Mouse (Mus musculus) hindlimb bud, embryonic 11.5 days (tissue): Measurements from ENCODE around the gene Chsy1.
"Not testable (repeated sequence)": the region's sequence is repeated elsewhere in the genome, so short reads cannot be mapped to it uniquely, and the experiment has no call there.

Experiments used
- DNase-seq: peaks from one replicate; pipeline ENCODE4 v3.0.0-alpha.2; 2012; ENCODE audit warnings: low read depth, low spot score; ENCODE audit errors: extremely low spot score

Chsy1 gene

DNA sequence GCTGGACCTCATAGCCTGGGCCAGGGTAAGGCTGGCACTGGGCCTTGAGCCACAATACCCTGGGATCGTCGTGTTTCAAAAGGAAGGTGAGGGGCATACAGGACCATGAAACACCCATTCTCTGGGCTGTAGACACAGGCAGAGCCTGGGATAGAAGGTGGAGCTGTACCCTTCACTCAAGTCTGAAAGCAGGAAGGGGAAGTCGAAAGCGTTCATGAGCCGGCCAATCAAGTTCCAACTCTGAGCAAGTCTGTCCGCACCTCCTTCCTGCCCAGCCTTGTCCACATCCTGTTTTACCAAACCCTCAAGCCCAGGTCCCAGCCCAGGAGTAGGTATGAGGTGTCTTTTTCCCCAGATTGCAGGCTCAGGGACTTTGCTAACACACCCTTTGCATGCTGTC, 66.4 kb downstream of the Chsy1 start:
- DNase-seq = no peak

DNA sequence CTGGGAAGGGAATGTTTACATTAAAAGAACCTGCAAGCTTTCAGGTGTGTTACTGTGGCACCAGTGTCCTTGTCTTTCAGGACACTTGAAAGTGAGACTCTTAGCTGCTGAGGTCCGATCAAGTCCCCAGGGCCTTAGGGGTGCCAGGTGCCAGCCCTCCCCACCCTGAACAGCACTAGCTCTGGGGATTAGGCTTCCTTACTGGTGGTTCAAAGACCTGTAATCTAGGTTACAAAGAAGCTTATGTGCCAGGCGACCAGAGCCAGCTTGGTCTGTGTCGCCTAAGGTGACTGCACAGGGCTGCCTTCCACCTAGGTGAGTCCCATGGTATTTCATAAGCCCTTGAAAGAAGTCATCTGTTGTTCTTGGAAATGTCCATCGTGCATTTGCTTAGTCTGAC, 66.9 kb downstream of the Chsy1 start:
- no peak for DNase-seq

DNA sequence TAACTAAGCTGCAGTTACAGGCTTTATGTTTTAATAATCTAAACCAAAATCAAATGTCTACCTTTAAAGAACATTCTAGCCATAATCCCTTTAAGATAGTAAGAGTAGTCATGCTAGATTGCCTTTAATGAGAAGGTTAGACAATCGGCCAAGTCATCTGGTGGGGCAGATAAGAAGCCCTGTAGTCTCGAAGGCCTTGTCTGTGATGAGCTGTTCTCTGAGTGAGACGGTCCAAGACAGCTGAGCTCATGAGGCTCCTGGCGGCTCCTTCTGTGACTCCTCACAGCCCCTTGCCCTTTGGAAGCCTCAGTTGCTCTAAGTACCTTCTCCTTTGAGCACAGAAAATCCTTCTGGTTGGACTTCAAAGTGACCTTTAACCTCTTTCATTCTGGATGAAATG, 67.6 kb downstream of the Chsy1 start:
- no peak for DNase-seq

DNA sequence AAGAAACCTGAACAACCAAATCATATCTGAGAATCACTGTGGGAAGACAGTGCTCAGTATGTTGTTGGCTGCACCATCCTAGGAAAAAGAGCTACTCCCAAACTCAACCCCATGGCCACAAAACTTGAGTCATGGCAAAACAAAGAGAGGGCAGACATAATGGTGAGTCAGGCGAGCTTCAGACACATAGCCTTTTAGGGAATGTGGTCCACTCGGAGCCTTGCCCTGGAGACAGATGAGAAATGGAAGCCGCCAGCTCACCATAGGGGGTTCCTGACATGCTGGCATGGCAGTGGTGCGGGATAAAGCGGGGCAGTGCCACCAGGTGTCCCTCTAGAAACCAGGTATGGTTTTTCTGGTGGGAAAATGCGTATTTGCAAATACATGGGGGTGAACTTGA, 68.8 kb downstream of the Chsy1 start:
- no peak for DNase-seq

DNA sequence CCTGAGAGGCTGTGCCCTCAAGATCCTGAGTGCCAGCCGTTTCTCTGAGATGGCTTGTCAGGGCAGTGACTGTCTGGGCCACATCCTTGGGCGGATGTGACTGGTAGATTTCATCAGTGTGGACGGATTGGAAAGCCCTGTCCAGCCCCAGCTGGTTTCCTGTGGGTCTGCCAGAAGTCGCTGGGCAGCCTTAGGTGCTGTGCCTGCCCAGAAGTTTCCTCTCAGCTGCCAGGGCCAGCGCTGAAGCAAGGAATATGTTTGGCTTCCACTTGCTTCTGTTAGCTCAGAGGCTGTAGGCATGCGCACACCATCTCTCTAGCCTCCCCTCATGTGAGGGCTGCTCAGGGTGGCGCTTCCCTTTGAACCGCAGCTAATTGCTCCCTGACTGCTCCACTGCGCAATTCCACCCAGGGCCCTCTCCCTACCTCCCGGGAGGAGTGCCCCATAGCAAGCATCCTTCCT, 69.8 kb downstream of the Chsy1 start:
- DNase-seq = no peak

DNA sequence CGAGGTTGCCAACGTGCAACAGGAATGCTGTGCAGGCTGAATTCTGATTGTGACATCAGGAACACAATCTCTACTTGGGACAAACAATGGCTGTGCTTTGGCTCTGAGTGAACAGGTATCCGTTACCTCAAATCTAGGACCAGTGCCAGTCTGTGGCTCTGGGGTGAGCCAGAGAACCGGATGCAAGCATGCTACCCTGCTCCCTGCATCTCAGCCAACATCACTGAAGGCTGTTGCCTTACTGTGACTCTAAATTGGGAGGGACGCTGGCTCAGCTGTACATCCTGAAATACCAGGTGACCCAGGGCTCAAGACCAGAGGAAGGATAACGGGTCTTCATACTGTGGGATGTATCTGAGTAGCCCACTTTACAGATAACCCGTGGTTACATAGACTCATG, 70.4 kb downstream of the Chsy1 start:
- DNase-seq = no peak

DNA sequence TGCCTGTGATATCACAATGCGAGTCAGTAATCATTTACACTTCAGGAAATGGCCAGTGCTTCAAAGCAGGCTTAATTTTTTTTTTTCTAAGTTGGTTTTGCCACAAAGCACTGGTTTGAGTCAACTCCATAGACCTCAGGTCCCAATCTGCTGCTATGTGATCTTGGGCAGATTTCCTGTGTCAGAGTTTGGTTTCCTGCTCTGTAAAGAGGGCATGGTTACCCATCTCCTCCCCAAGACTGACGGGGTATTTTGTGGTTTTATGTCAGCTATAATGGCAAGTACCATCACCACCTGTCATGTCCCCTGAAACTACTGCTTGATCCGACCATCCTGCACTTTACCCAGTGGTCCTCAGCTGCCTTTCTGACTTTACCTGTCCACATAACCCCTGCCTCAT, 70.9 kb downstream of the Chsy1 start:
- no peak for DNase-seq

DNA sequence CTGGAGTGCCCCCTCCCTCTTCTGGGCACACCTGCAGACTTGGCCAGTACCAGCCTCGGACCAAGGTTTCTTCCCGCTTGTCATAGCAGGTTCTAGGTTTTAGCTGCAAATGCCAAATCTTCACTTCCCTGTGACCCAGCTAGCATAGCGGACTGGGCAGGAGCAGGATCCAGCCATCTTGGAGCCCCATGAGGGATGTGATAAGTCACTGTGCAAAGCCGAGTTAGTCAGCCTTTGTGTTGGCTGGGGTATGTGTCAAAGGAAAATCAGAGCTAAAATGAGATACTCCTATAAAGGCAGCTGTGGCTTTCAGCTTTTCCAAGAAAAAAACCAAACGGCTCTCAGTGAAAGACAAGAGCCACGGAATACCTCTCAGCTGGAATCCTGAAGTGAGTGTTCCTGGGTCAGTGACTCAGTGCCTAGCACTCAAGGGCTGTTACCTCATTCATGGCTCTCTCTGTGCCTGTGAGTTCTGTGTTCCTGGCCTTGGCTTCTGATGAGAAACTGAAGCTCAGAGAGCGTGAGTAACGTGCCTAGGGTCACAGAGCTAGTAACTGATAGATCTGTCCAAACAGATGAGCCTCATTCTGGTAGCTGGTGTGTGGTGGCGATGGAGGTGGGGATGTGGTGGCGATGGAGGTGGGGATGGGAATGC, 71.5 kb downstream of the Chsy1 start:
- DNase-seq = no peak

DNA sequence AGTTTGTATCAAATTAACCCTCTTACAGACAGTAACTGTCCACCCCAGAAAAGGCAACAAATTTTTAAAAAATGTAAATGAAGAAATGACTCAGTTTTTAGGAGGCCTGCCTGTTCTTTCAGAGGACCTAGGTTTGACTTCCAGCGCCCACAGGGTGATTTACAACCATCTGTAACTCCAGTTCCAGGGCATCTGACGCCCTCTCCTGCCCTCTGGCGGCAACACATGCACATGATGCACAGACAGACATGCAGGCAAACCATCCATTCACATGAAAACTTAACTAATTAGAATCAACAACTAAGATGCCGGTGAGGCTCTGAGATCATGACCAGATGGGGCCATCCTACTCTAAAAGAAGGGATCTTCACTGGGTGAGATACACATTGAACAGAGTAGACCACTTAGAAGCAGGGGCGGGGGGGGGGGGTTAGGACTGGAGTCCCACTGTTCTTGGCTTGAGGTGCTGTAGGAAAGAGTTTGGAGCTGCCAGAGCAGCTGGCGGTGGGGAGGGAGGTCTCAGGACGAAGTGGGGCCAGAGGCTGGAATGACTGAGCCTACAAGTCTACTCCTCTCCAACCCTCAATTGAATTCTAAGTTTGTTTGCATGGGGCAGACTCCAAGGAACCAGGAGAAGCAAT, 72.9 kb downstream of the Chsy1 start:
- DNase-seq = no peak

DNA sequence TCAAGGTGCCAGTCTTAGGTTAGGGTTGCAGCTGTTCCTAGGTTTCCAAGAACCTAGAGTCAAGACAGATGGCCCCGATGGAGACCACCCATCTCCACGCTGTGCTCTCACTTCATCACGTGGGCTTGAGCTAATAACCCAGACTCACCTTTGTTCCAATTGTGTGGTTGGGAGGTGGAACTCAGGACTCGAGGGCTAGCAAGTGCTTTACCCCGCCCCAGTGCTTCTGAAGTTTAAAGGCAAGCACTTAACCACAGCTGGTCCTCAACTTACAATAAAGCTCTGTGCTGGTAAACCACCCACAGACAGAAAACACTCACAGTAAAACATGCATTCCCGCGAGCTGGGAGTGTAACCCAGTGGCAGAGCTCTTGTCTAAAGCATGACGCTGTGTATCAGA, 74.1 kb downstream of the Chsy1 start:
- no peak for DNase-seq

DNA sequence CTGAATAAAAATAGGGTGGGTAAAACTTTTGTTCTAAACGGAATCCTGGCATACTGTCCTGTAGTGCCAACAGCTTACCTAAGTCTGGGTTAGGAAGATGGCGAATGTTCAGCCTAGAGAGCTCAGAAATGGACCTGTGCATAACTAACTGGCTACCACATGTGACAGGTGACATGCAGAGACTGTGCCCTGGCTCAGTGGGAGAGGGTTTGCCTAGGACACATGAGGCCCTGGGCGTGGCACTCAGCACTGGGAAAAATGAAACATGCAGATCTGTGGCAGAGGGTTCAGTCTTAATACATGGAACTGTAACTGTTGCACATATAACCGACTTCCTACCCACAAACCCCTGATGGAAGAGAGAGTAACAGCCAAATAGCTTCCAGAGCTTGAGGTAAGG, 74.7 kb downstream of the Chsy1 start:
- no peak for DNase-seq

DNA sequence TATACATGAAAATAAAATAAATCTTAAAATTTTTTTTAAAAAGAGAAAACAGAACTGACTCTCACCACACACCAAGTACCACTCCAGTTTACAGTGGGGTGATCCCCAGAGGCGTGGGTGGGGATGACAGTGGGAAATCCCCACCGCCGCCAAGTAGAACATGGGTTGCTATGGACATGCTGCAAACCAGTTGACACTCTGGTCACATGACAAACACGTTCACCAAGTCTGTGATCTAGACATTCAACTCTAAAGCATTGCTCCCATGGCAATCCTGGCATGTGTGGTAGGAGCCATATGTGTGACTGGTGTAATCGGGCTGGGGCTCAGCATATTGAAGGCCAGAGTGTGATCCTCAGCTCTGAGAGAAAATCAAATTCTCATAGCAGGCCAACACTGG, 76.1 kb downstream of the Chsy1 start:
- DNase-seq = no peak

DNA sequence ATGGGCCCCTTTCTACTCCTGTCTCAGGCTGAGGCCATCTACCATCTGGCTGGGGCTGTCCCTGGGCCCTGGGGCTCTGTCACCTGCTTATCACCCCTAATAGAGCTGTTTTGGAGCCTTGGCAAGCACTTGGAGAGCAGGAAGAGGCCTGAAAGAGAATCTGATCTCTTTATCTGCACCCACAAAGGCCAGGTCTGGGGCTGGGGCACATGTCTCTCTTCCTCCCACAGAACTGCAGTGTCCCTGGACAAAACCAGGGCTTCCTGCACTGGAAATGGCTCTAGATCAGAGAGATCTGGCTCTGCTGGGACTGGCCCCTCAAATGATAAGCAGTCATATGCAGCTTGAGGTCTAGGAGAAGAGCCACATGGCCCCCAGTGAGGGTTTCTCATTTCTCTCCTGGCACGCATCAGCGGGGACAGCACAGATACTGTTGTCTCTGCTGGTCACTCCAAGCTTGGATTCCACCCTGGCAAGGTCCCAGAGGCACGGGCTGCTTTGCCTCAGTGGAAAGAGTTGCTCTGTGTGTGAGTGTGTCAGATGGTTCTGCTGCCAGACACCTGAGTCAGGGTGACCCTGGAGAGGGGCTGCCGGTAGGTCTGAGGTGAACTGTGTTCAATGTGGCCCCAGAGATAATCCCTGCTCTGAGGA, 78.4 kb downstream of the Chsy1 start:
- DNase-seq = no peak

DNA sequence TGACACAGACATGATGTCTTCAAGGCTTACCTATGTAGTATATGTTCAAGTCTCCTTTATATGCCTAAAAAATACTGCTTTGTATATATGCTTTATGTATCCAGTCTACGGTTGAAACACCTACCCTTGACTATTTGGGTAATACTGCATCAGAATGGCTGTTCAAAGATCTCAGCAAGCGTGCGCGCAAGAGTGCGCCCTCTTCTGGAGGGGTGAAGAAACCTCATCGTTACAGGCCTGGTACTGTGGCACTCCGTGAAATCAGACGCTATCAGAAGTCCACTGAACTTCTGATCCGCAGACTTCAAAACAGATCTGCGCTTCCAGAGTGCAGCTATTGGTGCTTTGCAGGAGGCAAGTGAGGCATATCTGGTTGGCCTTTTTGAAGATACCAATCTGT, 81.1 kb downstream of the Chsy1 start:
- not testable (repeated sequence) for DNase-seq

DNA sequence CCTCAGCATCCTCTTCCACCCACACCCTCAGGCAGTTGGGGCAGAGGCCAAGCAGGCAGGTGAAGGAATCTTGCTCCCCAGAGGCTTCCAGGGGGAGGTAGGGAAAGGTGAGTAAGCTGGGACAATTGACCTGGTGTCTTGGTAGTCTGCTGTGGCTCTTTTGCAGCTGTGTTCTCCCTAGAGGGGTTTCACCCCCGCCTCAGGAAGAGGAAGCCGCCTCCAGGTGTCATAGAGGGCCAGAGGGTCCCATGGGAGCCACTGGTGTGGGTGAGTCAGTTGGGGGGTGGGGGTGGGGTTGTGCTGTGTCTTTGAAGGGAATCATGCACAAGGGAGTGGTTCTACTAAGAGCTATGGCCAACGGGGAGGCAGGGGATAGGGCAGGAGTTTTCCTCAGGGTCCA, 85.2 kb downstream of the Chsy1 start:
- DNase-seq = no peak

DNA sequence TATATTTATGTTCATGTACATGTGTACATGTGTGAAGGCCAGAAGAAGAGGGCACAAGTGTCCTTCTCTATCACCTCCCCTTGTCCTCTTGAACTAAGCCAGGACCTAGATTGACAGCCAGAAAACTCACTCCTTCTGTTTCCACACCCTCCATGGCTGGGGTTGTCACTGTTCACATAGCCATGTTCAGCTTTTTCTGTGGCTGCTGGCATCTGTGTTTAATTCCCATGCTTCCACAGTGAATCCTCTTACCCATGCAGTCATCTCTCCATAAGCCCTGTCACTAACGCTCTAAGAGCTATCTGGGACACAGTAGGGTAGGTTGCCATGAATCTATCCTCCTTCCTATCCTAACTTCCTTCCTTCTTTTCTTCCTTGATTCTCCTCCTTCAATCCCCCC, 86.6 kb downstream of the Chsy1 start:
- no peak for DNase-seq

DNA sequence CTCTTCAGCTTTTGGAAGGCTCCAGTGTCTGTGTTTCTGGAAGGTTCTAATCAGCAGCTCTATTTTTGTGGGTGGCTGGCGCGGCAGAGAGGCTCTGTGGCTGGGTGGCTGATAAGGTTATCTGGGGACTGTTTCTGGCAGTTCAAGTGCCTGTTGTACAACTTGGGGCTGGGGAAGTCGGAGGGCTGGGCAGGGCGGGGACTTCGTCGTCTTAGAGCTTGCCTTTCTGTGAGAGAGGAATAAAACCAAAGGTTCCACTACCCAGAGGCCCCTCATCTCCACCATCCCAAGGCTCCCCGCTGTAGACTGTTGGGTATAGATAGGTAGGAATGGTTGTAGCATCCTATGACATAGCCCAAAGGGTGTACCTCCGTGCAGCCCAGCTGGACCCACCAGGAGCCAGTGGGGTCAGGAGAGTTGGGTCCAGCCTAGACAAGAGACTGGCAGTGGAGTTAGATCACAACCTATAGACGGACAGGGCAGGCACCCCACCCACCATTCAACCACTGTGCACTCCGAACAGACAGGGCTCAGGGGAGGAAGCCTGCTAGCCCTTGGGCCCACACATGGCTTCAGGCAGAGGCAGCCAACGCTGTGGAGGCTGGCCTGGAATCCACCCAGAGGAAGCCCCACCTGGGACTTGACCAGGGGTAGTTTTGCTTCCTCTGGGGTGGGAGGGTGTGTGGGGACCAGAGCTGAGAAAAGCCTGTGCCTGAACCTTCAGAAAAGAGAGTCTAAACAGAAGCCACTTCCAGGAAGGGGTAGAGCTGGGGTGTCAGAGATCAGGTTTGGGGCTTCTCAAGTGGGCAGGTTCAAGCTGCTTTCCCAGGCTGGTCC, 87.5 kb downstream of the Chsy1 start:
- no peak for DNase-seq

DNA sequence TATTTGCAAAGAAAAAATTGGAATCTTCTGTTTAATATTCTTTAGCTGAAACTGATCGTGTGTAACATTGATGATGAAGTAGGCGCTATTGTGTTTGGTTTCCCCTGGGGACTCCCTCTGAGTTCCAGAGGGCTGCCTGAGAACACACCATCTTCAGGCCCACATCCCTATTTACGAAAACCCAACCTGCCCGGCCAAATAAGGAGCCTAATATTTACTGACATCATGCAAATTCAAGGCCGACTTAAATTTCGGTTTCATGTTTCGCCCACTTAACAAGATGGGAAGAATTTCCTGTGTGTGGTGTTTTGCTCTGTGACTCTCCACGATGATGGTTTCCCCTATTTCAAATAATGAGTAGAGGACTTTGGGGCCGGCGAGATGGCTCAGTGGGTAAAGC, 89.1 kb downstream of the Chsy1 start:
- DNase-seq = no peak

DNA sequence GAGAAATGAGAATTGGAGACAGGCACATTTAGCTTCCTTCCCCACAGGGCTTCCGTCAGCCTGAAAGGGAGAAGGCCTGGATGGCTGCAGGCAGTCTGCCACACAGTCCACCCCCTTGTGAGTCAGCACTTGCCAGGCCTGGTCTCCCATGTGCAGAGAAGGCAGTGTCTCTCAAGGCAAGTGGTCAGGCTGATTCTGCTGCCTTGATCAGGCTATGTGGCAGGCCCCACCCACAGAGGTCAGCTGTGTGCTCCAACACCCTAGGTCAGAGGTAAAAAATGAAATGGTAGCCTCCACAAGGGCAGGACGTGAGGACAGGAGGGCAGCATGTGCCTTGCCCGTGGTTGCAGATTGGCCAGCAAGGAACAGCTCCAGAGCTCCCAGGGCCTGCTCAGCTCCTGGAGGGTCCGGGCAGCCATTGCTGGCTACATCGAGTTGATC, 90.1 kb downstream of the Chsy1 start:
- DNase-seq = no peak

DNA sequence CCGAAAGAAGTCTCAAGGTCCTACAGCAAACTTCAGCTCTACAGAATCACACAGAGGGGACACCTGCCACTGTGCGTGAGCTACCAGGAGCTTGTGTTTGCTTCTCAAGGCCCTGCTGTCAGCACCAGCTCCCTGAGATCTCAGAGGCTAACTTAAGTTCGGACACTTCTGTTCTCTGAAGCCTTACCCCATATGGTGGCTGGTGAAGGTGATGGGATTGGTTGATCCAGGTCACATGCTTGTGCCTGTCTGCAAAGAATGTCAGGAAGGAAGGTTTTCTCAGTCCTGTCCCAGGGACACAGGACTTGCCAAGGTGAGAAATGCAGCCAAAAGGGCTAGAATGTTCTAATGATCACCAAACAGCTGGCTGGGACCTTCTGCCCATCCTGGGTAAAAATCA, 91.1 kb downstream of the Chsy1 start:
- no peak for DNase-seq

DNA sequence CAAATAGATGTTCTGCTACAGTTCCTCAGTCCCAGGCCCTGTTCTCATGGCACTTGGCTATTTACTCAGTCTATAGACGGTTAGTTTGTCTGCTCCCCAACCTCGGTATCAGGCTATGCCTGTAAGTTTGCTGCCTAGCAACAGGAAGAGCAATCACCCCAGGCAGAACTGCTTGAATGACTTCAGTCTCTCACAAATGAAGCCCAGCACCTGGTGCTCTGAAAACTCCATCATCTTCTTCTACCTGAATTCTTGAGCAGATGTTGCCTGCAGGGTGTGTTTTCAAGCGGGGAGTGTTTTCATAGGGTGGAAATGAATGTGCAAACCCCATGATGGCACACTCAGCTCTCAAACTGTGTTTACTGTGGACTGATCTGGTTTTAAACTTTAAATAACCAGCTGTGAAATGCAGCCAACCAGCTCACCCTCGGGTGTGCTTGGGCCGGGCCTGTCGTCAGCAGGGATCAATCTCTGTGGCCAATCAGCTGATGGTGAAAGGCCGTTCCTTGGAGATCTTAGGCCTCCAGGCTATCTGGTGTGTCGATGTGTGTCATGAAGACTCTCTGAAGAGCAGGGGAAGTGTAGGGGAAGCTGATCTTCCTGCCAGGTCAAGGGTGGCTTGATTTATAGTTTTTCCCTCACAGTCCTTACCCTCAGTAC, 91.6 kb downstream of the Chsy1 start:
- DNase-seq = no peak
